In genomic region chr17:47492731-47493130, GRCm38 (mm10) we compare ENCODE assay signal across 23 mouse cellular contexts. TPM values are rescaled to one million over a fixed set of nuclear protein-coding genes. Genes with fewer than 3 reads are reported as not detected.
"Had no signal": no experiment of that assay in that cellular context is flagged by ENCODE, and none has a peak within 500 bp of the region (broad histone marks: within the 10 kb centered on the region; RNA-seq: fewer than 3 reads in every experiment).

No protein-coding gene starts in this region.

- H3K9me3 ChIP-seq: heart, embryonic 10.5 days; heart, embryonic 12.5 days; hindbrain, embryonic 10.5 days; hindbrain, embryonic 12.5 days; intestine, embryonic 15.5 days; limb, embryonic 13.5 days; limb, embryonic 15.5 days had no signal

- H3K4me1 ChIP-seq: heart, embryonic 10.5 days; heart, embryonic 12.5 days; hindbrain, embryonic 10.5 days; hindbrain, embryonic 12.5 days; intestine, embryonic 15.5 days; limb, embryonic 13.5 days; limb, embryonic 15.5 days had no signal

- H3K9ac ChIP-seq: heart, embryonic 12.5 days; hindbrain, embryonic 12.5 days; hindbrain, embryonic 14.5 days; intestine, embryonic 15.5 days; limb, embryonic 13.5 days; limb, embryonic 15.5 days had no signal

- H3K27ac ChIP-seq: gastrocnemius, adult 2 months; heart, embryonic 10.5 days; hindbrain, embryonic 10.5 days; hindbrain, embryonic 12.5 days; hindbrain, embryonic 14.5 days; layer of hippocampus, adult 2 months; left cerebral cortex, adult 2 months; limb, embryonic 13.5 days; limb, embryonic 15.5 days had no signal

- ATAC-seq: hindbrain, embryonic 16.5 days; inflammation-experienced regulatory T-cells, adult 6 months had no signal

- DNase-seq: gastrocnemius, adult 2 months; gastrocnemius, postnatal 10 days; gastrocnemius, postnatal 25 days; heart, adult 18-20 months; heart, postnatal 10 days; heart, postnatal 4 days; kidney, adult 18-20 months; kidney, adult 9 months; kidney, postnatal 10 days; kidney, postnatal 4 days had no signal

- H3K4me2 ChIP-seq: heart, embryonic 12.5 days; hindbrain, embryonic 12.5 days; hindbrain, embryonic 14.5 days; intestine, embryonic 15.5 days; limb, embryonic 13.5 days; limb, embryonic 15.5 days had no signal

- H3K27me3 ChIP-seq: heart, embryonic 12.5 days; hindbrain, embryonic 12.5 days; intestine, embryonic 15.5 days; limb, embryonic 13.5 days; limb, embryonic 15.5 days had no signal

- H3K4me3 ChIP-seq: gastrocnemius, adult 2 months; heart, embryonic 10.5 days; heart, embryonic 12.5 days; hindbrain, embryonic 10.5 days; hindbrain, embryonic 12.5 days; intestine, embryonic 15.5 days; layer of hippocampus, adult 2 months; left cerebral cortex, adult 2 months; limb, embryonic 13.5 days; limb, embryonic 15.5 days had no signal

RNA-seq across cellular contexts. Expression of gene 1700001C19Rik, which starts 55.6 kb away (rescaled TPM):
- polyA plus RNA-seq: inflammation-experienced regulatory T-cells, adult 6 months; kidney, embryonic 16.5 days had no signal

RNA-seq across cellular contexts. Expression of gene AI661453, which starts 56.3 kb away (rescaled TPM):
- polyA plus RNA-seq: inflammation-experienced regulatory T-cells, adult 6 months had no signal
